Mouse (Mus musculus) testis, adult 10 weeks (tissue): ENCODE data around the gene Bspry. TPM values are rescaled to one million over a fixed set of nuclear protein-coding genes. Genes with fewer than 3 reads are reported as not detected.

Experiments used
- polyA plus RNA-seq: library from polyadenylated mRNA; stranded (reverse); fragments of 350-450 nt; fragmentation: Illumina TruSeq; extraction: RNeasy Lipid Tissue Mini Kit (QIAGEN cat#74804); gene quantifications from one replicate; pipeline ENCODE4 v1.2.3, GENCODE M21; 2014; ENCODE audit warnings: low read depth, low replicate concordance

Bspry gene
- 29.7 TPM for polyA plus RNA-seq

DNA sequence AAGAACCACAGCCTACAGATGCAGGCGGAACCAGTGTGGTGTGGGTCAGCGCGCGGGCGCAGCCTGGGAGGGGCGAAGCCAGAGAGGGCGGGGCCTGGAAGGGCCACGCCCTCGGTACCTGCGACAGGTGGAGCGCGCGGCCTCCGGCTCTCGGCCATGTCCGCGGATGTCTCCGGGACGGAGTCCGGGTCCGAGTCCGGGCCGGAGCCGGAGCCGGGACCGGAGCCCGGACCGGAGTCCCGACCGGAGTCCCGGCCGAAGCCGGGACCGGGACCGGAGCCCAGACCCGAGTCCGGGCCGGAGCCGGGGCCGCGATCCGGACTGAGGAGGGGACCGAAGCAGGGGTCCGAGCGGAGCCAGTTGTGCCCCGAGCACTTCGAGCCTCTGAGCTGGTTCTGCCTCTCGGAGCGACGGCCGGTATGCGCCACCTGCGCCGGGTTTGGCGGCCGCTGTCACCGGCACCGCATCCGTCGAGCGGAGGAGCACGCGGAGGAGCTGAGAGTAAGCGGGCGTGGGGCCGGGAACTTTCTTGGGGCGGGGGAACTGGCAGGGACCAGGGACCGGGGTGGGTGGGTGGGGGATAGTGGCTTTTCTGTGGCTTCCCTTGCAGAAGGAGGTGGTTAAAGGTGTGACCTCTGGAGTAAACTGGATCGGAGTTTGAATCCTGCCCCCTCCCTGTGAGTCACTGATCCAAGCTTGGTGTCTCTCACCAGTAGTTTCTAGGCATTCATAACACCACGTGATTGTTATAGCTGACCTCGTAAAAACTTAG is at the start of gene Bspry:
Bspry (plus strand) TSS at position 117 of the 772 bp plus-strand sequence.

DNA sequence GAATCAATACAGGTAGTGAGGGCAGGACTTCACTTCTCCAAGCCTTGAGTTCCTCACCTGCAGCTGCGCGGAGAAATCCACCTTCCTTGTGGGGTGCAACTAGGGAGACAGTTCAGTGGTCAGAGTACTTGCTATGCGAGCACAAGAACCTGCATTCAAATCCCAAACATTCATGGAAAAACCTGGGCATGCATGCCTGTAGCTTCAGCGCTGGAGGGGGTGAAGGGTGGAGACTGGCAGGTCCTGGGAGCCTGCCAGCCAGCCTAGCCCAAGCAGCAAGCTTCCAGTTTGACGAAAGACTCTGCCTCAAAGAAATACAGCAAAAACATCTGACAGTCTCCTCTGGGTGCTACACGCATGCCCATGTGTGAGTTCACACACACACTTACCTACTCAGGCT is 44.8 kb upstream of the Bspry start, which contains the start of gene Rnf183:
Rnf183 (minus strand) TSS at position 172 of the 400 bp plus-strand sequence.

DNA sequence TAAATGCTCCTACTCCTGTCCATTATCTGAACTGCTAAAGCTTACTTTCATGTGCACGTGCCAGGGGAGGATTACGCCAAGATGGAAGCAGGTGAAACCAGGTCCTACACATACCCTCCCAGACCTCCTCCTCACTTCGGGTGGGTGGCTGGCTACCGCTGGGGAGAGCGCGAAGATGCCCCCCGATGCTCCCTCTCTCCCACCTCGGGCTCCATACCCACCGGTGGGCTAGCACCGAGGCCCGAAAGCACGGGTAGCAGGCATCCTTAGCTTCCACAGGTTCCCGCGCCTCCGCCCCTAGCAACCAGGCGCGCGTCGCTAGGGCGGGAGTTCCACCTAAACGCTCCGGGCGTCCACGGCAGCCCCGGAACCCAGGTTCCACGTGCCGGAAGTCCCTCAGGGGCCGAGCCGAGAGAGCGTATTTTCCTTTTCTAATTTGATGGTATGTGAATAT is 9.2 kb upstream of the Bspry start, which contains the start of gene Wdr31:
Wdr31 (minus strand) TSS at position 299 of the 454 bp plus-strand sequence.

DNA sequence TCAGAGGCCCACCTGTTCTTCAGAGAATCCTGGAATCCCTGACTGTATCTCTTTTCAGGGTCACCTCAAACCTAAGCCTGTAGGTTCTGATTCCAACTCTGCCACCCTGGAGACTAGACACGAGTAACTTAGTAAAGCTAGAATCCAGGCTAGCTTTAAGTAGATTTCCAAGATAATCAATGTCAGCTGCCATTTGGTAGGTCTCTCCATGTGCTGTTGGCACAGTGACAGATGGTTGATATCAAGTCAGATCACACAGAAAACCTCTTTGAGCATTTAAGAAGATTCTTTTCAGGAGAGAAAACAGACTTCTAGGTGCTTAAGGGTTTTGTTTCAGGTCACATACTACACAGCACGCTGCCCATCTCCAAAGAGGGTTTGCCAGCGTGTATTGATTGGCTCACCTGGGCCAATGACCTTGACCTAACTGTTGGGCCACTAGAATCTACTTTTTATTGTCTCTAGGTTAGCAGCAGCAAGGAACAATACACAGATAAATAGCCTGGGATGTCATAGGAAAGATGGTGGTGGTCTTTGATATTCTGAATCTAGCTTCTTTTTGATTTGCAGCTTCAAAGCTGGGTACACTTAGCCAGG is 23.6 kb downstream of the Bspry start, which contains the start of gene Hdhd3:
Hdhd3 (minus strand) TSS at position 94 of the 597 bp plus-strand sequence.

GRCm38 (mm10) chr4:62519849-62520233 is 40.0 kb downstream of the Bspry start, which contains the start of gene Alad:
Gene Alad, minus strand, starts transcription at chr4:62519918.

GRCm38 (mm10) chr4:62524651-62525488 is 45.0 kb downstream of the Bspry start, which contains the start of the genes Pole3 and 4933430I17Rik:
Gene Pole3, minus strand, starts transcription at chr4:62525068.
Gene 4933430I17Rik, plus strand, starts transcription at chr4:62525369.

Other genes with a start within 250 kb of the Bspry start
- gene Zfp37, start 249.0 kb upstream of the Bspry start, polyA plus RNA-seq = 594 TPM
- 8.0 TPM for gene Slc31a2, start 217.5 kb upstream of the Bspry start, polyA plus RNA-seq
- gene Fkbp15, start 119.5 kb upstream of the Bspry start, polyA plus RNA-seq = 6.6 TPM
- 49.0 TPM for gene Slc31a1, start 119.3 kb upstream of the Bspry start, polyA plus RNA-seq
- 28.3 TPM for gene Cdc26, start 71.4 kb upstream of the Bspry start, polyA plus RNA-seq
- 8.1 TPM for gene Prpf4, start 71.3 kb upstream of the Bspry start, polyA plus RNA-seq
- gene Rnf183, start 44.8 kb upstream of the Bspry start, polyA plus RNA-seq = not detected
- 124 TPM for gene Wdr31, start 9.2 kb upstream of the Bspry start, polyA plus RNA-seq
- not detected for gene Hdhd3, start 23.4 kb downstream of the Bspry start, polyA plus RNA-seq
- gene Alad, start 39.9 kb downstream of the Bspry start, polyA plus RNA-seq = 0.73 TPM
- 101 TPM for gene Pole3, start 45.0 kb downstream of the Bspry start, polyA plus RNA-seq
- 26.4 TPM for gene 4933430I17Rik, start 45.3 kb downstream of the Bspry start, polyA plus RNA-seq
- 6.0 TPM for gene Rgs3, start 79.8 kb downstream of the Bspry start, polyA plus RNA-seq